ENCODE assay signal across 20 mouse cellular contexts in the genomic region with DNA sequence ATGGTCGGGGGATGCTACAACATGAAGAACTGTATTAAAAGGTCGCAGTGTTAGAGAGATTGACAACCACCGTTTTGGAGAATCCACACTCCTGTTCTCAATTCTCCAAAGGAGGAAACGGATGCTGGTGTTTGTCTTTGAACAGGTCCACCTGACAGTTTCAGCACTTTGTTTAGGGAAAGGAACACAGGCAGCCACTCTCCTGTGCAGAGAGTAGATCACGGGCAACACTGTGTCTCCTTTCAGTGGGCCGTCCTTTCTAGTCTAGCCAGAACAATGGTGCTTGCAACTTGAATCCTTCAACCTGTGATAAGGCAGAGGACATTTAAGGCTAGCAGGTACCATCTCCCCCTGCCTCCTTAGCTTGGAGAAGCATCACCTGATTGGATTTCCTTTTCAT. TPM values are rescaled to one million over a fixed set of nuclear protein-coding genes. Genes with fewer than 3 reads are reported as not detected.
"Had no signal": no experiment of that assay in that cellular context is flagged by ENCODE, and none has a peak within 500 bp of the region (broad histone marks: within the 10 kb centered on the region; RNA-seq: fewer than 3 reads in every experiment).

No protein-coding gene starts in this region.

- DNase-seq: lung, adult 18-20 months; lung, embryonic 14.5 days; lung, postnatal 10 days; lung, postnatal 4 days; midbrain, embryonic 14.5 days; retina, postnatal 1 day; right cerebral cortex, adult 18-20 months; right cerebral cortex, postnatal 25 days; right cerebral cortex, postnatal 4 days; spleen, adult 18-20 months; thymus, adult 18-20 months; thymus, postnatal 14 days; thymus, postnatal 36 days had no signal

- H3K9me3 ChIP-seq: midbrain, embryonic 10.5 days; midbrain, embryonic 12.5 days; neural tube, embryonic 13.5 days; stomach, embryonic 15.5 days had no signal

- H3K4me3 ChIP-seq: midbrain, embryonic 10.5 days; midbrain, embryonic 12.5 days; myocyte; neural tube, embryonic 13.5 days; neural tube, embryonic 15.5 days; stomach, embryonic 15.5 days had no signal

- H3K4me1 ChIP-seq: stomach, embryonic 15.5 days had no signal

- H3K36me3 ChIP-seq: midbrain, embryonic 10.5 days; midbrain, embryonic 12.5 days; neural tube, embryonic 13.5 days; neural tube, embryonic 15.5 days; stomach, embryonic 15.5 days had no signal

- H3K27me3 ChIP-seq: midbrain, embryonic 12.5 days; neural tube, embryonic 13.5 days; neural tube, embryonic 15.5 days; stomach, embryonic 15.5 days had no signal

RNA-seq across cellular contexts. Expression of gene Anapc15-ps, which starts 12.9 kb away (rescaled TPM):
- total RNA-seq: megakaryocyte, adult 5-6 weeks had no signal
